Mouse (Mus musculus): Measurements from ENCODE around the gene Tmem41a. TPM values are rescaled to one million over a fixed set of nuclear protein-coding genes. Genes with fewer than 3 reads are reported as not detected.
"Not testable (repeated sequence)": the region's sequence is repeated elsewhere in the genome, so short reads cannot be mapped to it uniquely, and the experiment has no call there.

Gene Tmem41a
- polyA plus RNA-seq (2015; fragmentation: Nextera tagmentation; extraction: Ambion mirVana), result 33.6 and 40.6 TPM in 2 replicates

DNA sequence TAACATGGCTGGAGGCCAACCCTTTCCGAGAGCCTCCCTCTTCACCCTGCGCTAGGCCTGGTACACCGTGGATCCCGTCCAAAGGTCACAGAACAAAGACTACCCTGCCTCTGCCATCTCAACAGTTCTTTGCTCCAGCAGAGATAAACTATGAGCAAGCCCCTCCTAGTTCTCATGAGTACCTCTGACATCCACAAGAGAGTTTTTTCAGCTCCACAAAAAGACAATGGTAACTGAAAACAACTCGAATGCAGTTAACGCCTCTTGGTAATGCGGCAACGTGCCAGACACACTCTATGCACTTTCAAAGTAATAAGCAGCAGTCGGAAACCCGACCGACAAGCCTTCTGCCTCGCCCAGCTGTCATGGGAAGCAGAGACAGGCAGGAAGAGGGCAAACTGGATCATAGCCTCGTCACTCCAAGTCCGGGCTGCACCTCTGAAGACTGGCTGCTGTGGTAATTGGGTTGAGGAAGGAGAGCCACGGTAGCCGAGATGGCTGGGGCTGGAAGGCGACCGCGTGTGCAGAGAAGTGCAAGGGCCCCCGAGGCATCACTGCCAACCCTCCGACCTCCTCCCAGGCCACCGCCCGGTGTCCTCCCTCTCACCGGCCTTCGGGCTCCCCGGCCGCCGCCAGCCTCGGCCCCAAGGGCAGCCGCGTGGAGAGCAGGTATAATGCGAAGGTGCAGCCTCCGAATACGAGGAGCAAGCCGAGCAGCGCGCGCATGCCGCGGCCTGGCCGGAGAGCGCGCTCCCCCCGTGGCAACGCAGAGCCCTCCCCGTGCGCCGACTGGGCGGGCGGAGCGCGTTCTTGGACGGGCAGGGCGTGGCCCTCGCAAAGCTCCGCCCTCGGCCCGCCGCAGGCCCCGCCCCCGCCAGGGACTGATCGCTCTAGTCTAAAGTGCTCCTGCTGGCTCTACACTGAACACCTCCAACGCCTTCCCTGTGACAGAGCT, at the start of gene Tmem41a:
Tmem41a (minus strand) TSS at position 792 of the 955 bp plus-strand sequence.
- peak within 1 kb of the TSS; percentile 89 for H3K4me2 ChIP-seq (replicated peaks; ENCODE audit: low read depth, low read length)
- no peaks in the 10 kb centered on the region for H3K9me3 ChIP-seq (ENCODE audit: low read length)
- H3K9ac ChIP-seq (replicated peaks; ENCODE audit: low read depth), result peak within 1 kb of the TSS; percentile 57
- under 1% methylated on average over 62 of the region's 63 CpGs for WGBS
- TF ChIP-seq EP300 (IDR thresholded peaks at IDR 0.05) (no peak), CTCF (IDR thresholded peaks at IDR 0.05) (no peak)
- H3K27ac ChIP-seq (ENCODE audit: low read length), result peak within 1 kb of the TSS; percentile 78
- peak within 1 kb of the TSS; percentile 62 for H3K4me3 ChIP-seq (ENCODE audit: low read depth, low read length)
- DNase-seq (ENCODE audit: low spot score) (peak; percentile 92), ATAC-seq (peak; percentile 97)
- no peaks in the 10 kb centered on the region for H3K27me3 ChIP-seq (replicated peaks; ENCODE audit: insufficient read depth, low read length)
- H3K4me1 ChIP-seq (ENCODE audit: insufficient read depth, low read depth, low read length), result no peaks in the 10 kb centered on the region
- H3K36me3 ChIP-seq (ENCODE audit: insufficient read depth, low read length), result no peaks in the 10 kb centered on the region

DNA sequence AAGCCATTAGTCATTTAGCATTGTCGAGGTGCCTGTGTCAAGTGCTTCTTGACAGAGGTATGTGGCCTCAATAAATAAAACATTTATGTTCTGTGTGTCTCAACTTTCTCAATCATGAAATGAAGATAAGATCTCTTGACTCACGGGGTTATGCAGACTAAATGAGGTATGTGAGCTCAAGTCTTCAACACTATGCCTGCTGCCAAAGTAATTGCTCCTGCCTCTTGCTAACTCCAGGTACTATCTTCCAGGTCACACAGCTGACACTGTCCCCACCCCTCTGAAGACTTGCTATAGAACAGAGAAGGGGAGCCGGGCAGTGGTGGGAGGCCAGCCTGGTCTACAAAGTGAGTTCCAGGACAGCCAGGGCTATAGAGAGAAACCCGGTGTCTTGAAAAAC, 49.0 kb upstream of the Tmem41a start:
- Histone ChIP-seq H3K27ac (ENCODE audit: low read length) (peak overlapping the region; percentile 92), H3K4me1 (ENCODE audit: insufficient read depth, low read depth, low read length) (no peaks in the 10 kb centered on the region), H3K27me3 (replicated peaks; ENCODE audit: insufficient read depth, low read length) (no peaks in the 10 kb centered on the region), H3K4me3 (ENCODE audit: low read depth, low read length) (no peak overlapping the region), H3K4me2 (replicated peaks; ENCODE audit: low read depth, low read length) (peak overlapping the region; percentile 23), H3K36me3 (ENCODE audit: insufficient read depth, low read length) (no peaks in the 10 kb centered on the region), H3K9ac (replicated peaks; ENCODE audit: low read depth) (no peak overlapping the region), H3K9me3 (ENCODE audit: low read length) (no peaks in the 10 kb centered on the region)
- TF ChIP-seq CTCF (IDR thresholded peaks at IDR 0.05) (no peak), EP300 (IDR thresholded peaks at IDR 0.05) (peak; percentile 96)
- ATAC-seq (peak; percentile 70), DNase-seq (ENCODE audit: low spot score) (peak; percentile 92)
- 21% methylated on average over 4 of the region's 4 CpGs for WGBS

DNA sequence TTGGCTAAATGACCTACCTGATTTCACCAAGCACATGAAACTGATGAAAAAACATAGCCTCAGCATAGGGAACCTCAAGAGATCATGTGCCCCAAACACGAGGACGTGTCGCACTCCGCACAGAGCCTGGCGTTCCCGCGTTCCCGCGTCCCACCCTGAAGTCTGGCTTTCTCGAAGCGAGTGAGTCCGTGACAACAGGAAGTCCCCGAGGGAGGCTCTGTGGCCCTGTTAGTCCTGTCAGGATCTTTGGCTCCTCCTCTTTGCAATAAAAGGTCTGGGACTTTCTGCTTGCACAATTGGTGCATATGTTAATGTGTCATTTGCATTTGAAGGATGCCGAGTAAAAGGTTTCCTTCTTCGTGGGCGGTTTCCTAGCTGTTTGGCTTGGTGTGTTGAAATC, 48.0 kb upstream of the Tmem41a start, which contains the start of gene Liph:
Liph (minus strand) TSS at position 360 of the 400 bp plus-strand sequence.
- peak; percentile 88 for DNase-seq (ENCODE audit: low spot score)
- Histone ChIP-seq H3K4me2 (replicated peaks; ENCODE audit: low read depth, low read length) (peak within 1 kb of the TSS; percentile 52), H3K9ac (replicated peaks; ENCODE audit: low read depth) (0 out of 2 replicates have a peak within 1 kb of the TSS, but pooled peaks have one; percentile 13), H3K27me3 (replicated peaks; ENCODE audit: insufficient read depth, low read length) (no peaks in the 10 kb centered on the region), H3K4me1 (ENCODE audit: insufficient read depth, low read depth, low read length) (no peaks in the 10 kb centered on the region), H3K4me3 (ENCODE audit: low read depth, low read length) (peak within 1 kb of the TSS; percentile 26), H3K27ac (ENCODE audit: low read length) (peak within 1 kb of the TSS; percentile 92), H3K36me3 (ENCODE audit: insufficient read depth, low read length) (no peaks in the 10 kb centered on the region), H3K9me3 (ENCODE audit: low read length) (no peaks in the 10 kb centered on the region)
- 0 out of 2 replicates have a peak, but pooled peaks have one; percentile 40 for TF ChIP-seq EP300 (IDR thresholded peaks at IDR 0.05)
- TF ChIP-seq CTCF (IDR thresholded peaks at IDR 0.05), result no peak
- 7% methylated on average over 16 of the region's 16 CpGs for WGBS
- ATAC-seq, result peak; percentile 2; the same call in 1 of the 2 replicates

- no peaks in the 10 kb centered on the region for H3K9me3 ChIP-seq (ENCODE audit: low read length)
- no peaks in the 10 kb centered on the region for H3K36me3 ChIP-seq (ENCODE audit: insufficient read depth, low read length)
- TF ChIP-seq EP300 (IDR thresholded peaks at IDR 0.05) (no peak), CTCF (IDR thresholded peaks at IDR 0.05) (no peak)
- H3K27me3 ChIP-seq (replicated peaks; ENCODE audit: insufficient read depth, low read length), result no peaks in the 10 kb centered on the region
- ATAC-seq (no peak), DNase-seq (ENCODE audit: low spot score) (no peak)
- H3K4me1 ChIP-seq (ENCODE audit: insufficient read depth, low read depth, low read length), result no peaks in the 10 kb centered on the region
- H3K27ac ChIP-seq (ENCODE audit: low read length), result no peak overlapping the region
- 66% methylated on average over 2 of the region's 2 CpGs for WGBS
- no peak overlapping the region for H3K4me2 ChIP-seq (replicated peaks; ENCODE audit: low read depth, low read length)
- H3K9ac ChIP-seq (replicated peaks; ENCODE audit: low read depth), result no peak overlapping the region
- H3K4me3 ChIP-seq (ENCODE audit: low read depth, low read length), result no peak overlapping the region
These were observed 44.4 kb upstream of the Tmem41a start for GRCm38 (mm10) chr16:21991774-21992173.

- H3K27ac ChIP-seq (ENCODE audit: low read length); H3K36me3 ChIP-seq (ENCODE audit: insufficient read depth, low read length); H3K9me3 ChIP-seq (ENCODE audit: low read length); H3K4me1 ChIP-seq (ENCODE audit: insufficient read depth, low read depth, low read length); H3K27me3 ChIP-seq (replicated peaks; ENCODE audit: insufficient read depth, low read length); H3K9ac ChIP-seq (replicated peaks; ENCODE audit: low read depth); H3K4me3 ChIP-seq (ENCODE audit: low read depth, low read length); H3K4me2 ChIP-seq (replicated peaks; ENCODE audit: low read depth, low read length): not testable (repeated sequence)
- ATAC-seq (peak; percentile 58), DNase-seq (ENCODE audit: low spot score) (peak; percentile 48)
- peak; percentile 20; the same call in 1 of the 2 replicates for TF ChIP-seq EP300 (IDR thresholded peaks at IDR 0.05)
These were observed 43.5 kb upstream of the Tmem41a start for GRCm38 (mm10) chr16:21990893-21991292.

- Histone ChIP-seq H3K36me3 (ENCODE audit: insufficient read depth, low read length) (no peaks in the 10 kb centered on the region), H3K27ac (ENCODE audit: low read length) (no peak overlapping the region), H3K27me3 (replicated peaks; ENCODE audit: insufficient read depth, low read length) (no peaks in the 10 kb centered on the region), H3K9me3 (ENCODE audit: low read length) (no peaks in the 10 kb centered on the region), H3K9ac (replicated peaks; ENCODE audit: low read depth) (no peak overlapping the region), H3K4me2 (replicated peaks; ENCODE audit: low read depth, low read length) (no peak overlapping the region), H3K4me1 (ENCODE audit: insufficient read depth, low read depth, low read length) (no peaks in the 10 kb centered on the region), H3K4me3 (ENCODE audit: low read depth, low read length) (no peak overlapping the region)
- ATAC-seq, result no peak
- WGBS, result 55% methylated on average over 5 of the region's 5 CpGs
- no peak for DNase-seq (ENCODE audit: low spot score)
- TF ChIP-seq CTCF (IDR thresholded peaks at IDR 0.05) (no peak), EP300 (IDR thresholded peaks at IDR 0.05) (no peak)
These were observed 40.6 kb upstream of the Tmem41a start for GRCm38 (mm10) chr16:21987956-21988355.

Measured in lung, postnatal 0 days (tissue).